Mouse (Mus musculus) skeletal muscle tissue, postnatal 0 days (tissue): ENCODE data around the gene Dph6. TPM values are rescaled to one million over a fixed set of nuclear protein-coding genes. Genes with fewer than 3 reads are reported as not detected.

Experiments
- polyA plus RNA-seq: library from polyadenylated mRNA; unstranded; fragments of >200 nt; fragmentation: Nextera tagmentation; extraction: Ambion mirVana; gene quantifications from 2 replicates; pipeline ENCODE4 v1.2.1, GENCODE M21; 2015

Dph6 gene
- polyA plus RNA-seq = 6.8 and 7.2 TPM in 2 replicates

GRCm38 (mm10) chr2:114654365-114655239 is at the start of gene Dph6:
Dph6 (minus strand) TSS chr2:114654964.

